Mouse (Mus musculus) liver, embryonic 14.5 days (tissue): ENCODE measurements at regions not wholly inside any gene's neighbourhood (a gene's known extent, or its start where the extent isn't known, plus 50 kb on each side); places are given as distances from the start of the nearest gene placed in this dataset.

Source experiments
- ATAC-seq: fragments of 200-750 bp; cut with Nextera tagmentation; 2 replicates; pipeline ENCODE4 v1.8.0; 2017; ENCODE audit warnings: moderate number of reproducible peaks, mild to moderate bottlenecking, moderate library complexity; ENCODE audit not compliant: insufficient read depth
- DNase-seq, 3 experiments: peaks; one replicate each; pipeline ENCODE4 v3.0.0-alpha.2; 2012 to 2013; ENCODE audit warnings: low read depth in 3 of 3, low spot score in 3 of 3
- H3K27ac ChIP-seq: fragments of 300-500 bp; sonication (generic); 2 replicates; pipeline ENCODE4 v1.5.1; 2014; ENCODE audit warnings: moderate library complexity, mild to moderate bottlenecking, control low read depth, inconsistent platforms
- H3K27me3 ChIP-seq: fragments of 300-500 bp; sonication (generic); 2 replicates; pipeline ENCODE4 v1.6.1; 2014; ENCODE audit warnings: mild to moderate bottlenecking, low read length, moderate library complexity; ENCODE audit not compliant: control insufficient read depth, insufficient read depth
- H3K36me3 ChIP-seq: fragments of 300-500 bp; sonication (generic); replicated peaks from 2 replicates; pipeline ENCODE4 v1.6.1; 2014; ENCODE audit warnings: low read depth; ENCODE audit not compliant: control insufficient read depth, insufficient read depth
- H3K4me1 ChIP-seq, 2 experiments: fragments of 200-500 bp in 1 of 2; fragments of 300-500 bp in 1 of 2; sonication (generic) in 1 of 2; replicated peaks; 2 replicates each; pipeline ENCODE4 v1.6.1; 2012 to 2014; ENCODE audit warnings: antibody characterized with exemption in 1 of 2, inconsistent platforms in 1 of 2, low read length in 1 of 2; ENCODE audit not compliant: control insufficient read depth in 2 of 2, insufficient read depth in 2 of 2
- H3K4me2 ChIP-seq: fragments of 300-500 bp; sonication (generic); 2 replicates; pipeline ENCODE4 v1.6.1; 2014; ENCODE audit warnings: low read depth, mild to moderate bottlenecking, control low read depth, moderate library complexity
- H3K4me3 ChIP-seq, 2 experiments: fragments of 200-500 bp in 1 of 2; fragments of 300-500 bp in 1 of 2; sonication (generic) in 1 of 2; 2 replicates each; pipeline ENCODE4 v1.5.1; 2012 to 2014; ENCODE audit warnings: low read depth in 2 of 2, low read length in 2 of 2, mild to moderate bottlenecking in 2 of 2, control low read depth in 1 of 2, inconsistent platforms in 1 of 2, moderate library complexity in 1 of 2; ENCODE audit not compliant: insufficient read depth in 1 of 2
- H3K9ac ChIP-seq: fragments of 300-500 bp; sonication (generic); replicated peaks from 2 replicates; pipeline ENCODE4 v1.6.1; 2014; ENCODE audit warnings: mild to moderate bottlenecking, control low read depth, moderate library complexity
- H3K9me3 ChIP-seq: fragments of 300-500 bp; sonication (generic); 2 replicates; pipeline ENCODE4 v1.6.1; 2016; ENCODE audit warnings: low read length, mixed read lengths; ENCODE audit not compliant: control insufficient read depth
- CTCF ChIP-seq: IDR thresholded peaks from 2 replicates; pipeline ENCODE4 v1.5.1; 2016; ENCODE audit warnings: antibody characterized with exemption, low read depth, control low read depth
- EP300 ChIP-seq: IDR thresholded peaks from 2 replicates; pipeline ENCODE4 v1.6.1; 2016; ENCODE audit warnings: antibody characterized with exemption, low read depth
- WGBS: fragments of 180-500 bp; shearing (Covaris S2); extraction: QIAGEN DNeasy Blood & Tissue Kit; methylation state at CpG from one replicate; pipeline ENCODE4 v1.1.7; 2014; ENCODE audit not compliant: insufficient replicate concordance; 5-methylcytosine and 5-hydroxymethylcytosine counted together

GRCm38 (mm10) chrX:166809165-166809564 is 223.6 kb upstream of the Egfl6 start:
- Histone ChIP-seq H3K9me3 (no peaks in the 10 kb centered on the region), H3K4me1 (no peaks in the 10 kb centered on the region), H3K4me3 (no peak overlapping the region), H3K4me2 (no peak overlapping the region), H3K9ac (no peak overlapping the region), H3K27me3 (no peaks in the 10 kb centered on the region), H3K36me3 (no peaks in the 10 kb centered on the region), H3K27ac (no peak overlapping the region)
- ATAC-seq (no peak), DNase-seq (no peak)
- TF ChIP-seq EP300 (no peak), CTCF (no peak)
- 54% methylated on average over 3 of the region's 3 CpGs for WGBS

DNA sequence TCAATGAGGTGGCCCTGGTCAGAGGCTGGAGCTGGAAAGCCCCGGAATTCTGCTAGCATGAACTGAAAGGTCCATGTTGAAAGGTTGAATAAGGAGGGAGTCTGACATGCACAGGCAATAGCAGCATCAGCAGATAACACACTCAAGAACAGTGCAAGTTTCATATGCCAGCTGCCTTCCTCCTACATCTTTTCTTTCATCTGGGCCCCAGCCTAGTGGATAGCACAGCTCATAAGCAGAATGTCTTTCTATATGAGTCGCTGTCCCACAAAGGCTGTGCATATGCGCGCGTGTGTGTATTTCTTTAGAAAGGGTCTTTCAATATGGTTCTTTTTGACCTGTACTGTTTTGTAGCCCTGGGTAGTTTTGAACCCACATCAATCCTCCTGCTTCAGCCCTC is 222.7 kb upstream of the Egfl6 start:
- DNase-seq (no peak), ATAC-seq (no peak)
- no peak for TF ChIP-seq CTCF
- no peak for TF ChIP-seq EP300
- no peak overlapping the region for H3K4me2 ChIP-seq
- no peak overlapping the region for H3K4me3 ChIP-seq
- no peaks in the 10 kb centered on the region for H3K9me3 ChIP-seq
- no peak overlapping the region for H3K27ac ChIP-seq
- H3K9ac ChIP-seq = no peak overlapping the region
- H3K27me3 ChIP-seq = no peaks in the 10 kb centered on the region
- no peaks in the 10 kb centered on the region for H3K4me1 ChIP-seq
- no peaks in the 10 kb centered on the region for H3K36me3 ChIP-seq
- 75% methylated on average over 5 of the region's 5 CpGs for WGBS

DNA sequence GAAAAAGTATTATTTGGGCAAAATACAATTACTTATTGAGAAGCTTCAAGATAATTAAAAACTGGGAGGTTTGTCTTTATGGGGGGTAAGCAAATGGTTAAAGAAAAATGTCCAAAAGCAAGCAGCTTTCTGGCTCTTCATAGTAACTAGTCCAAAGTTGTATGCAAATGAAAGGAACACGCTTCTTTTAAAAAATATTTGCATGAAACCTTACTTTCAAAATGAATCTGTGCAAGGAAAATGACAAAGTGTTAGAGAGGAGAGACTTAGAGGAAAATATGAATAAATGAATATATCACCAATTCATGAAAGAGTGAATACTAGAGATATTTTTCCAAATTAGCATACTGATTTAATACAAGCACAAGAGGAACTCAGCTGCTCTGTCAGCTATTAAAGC is 220.4 kb upstream of the Egfl6 start:
- Histone ChIP-seq H3K4me2 (no peak overlapping the region), H3K4me3 (no peak overlapping the region), H3K4me1 (no peaks in the 10 kb centered on the region), H3K27me3 (no peaks in the 10 kb centered on the region), H3K9me3 (no peaks in the 10 kb centered on the region), H3K36me3 (no peaks in the 10 kb centered on the region), H3K27ac (no peak overlapping the region), H3K9ac (no peak overlapping the region)
- TF ChIP-seq CTCF (no peak), EP300 (no peak)
- ATAC-seq (no peak), DNase-seq (no peak)
- 44% methylated on average over 1 of the region's 1 CpGs for WGBS

GRCm38 (mm10) chrX:166805480-166805879 is 220.0 kb upstream of the Egfl6 start:
- Histone ChIP-seq H3K36me3 (no peaks in the 10 kb centered on the region), H3K27me3 (no peaks in the 10 kb centered on the region), H3K27ac (no peak overlapping the region), H3K9ac (no peak overlapping the region), H3K9me3 (no peaks in the 10 kb centered on the region), H3K4me3 (no peak overlapping the region), H3K4me1 (no peaks in the 10 kb centered on the region), H3K4me2 (no peak overlapping the region)
- ATAC-seq = no peak
- no peak for DNase-seq
- WGBS = 59% methylated on average over 4 of the region's 4 CpGs
- TF ChIP-seq CTCF = no peak
- TF ChIP-seq EP300 = no peak

DNA sequence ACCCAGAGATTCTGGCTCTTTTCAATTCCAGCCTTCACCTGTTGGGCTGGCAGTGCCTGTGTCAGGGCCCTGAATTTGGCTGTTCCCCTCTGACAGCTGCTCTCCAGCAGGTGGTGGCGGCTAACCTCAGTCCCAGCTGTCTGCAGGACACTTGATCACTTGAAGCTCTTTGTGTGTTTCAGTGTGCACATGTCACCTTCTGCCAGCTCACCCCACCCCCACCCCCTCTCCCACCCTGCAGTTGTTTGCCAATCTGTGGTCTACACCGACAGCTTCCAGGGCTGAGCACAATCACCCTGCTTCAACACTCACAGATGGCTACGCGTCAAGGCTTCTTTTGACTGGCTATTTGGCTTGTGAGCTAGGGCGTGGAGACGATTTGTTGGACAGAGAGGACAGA is 217.7 kb upstream of the Egfl6 start:
- 55% methylated on average over 6 of the region's 6 CpGs for WGBS
- Histone ChIP-seq H3K27ac (no peak overlapping the region), H3K4me1 (no peaks in the 10 kb centered on the region)

More for the DNA sequence above, 217.7 kb upstream of the Egfl6 start:
- Histone ChIP-seq H3K27me3 (no peaks in the 10 kb centered on the region), H3K9me3 (no peaks in the 10 kb centered on the region), H3K4me3 (no peak overlapping the region), H3K9ac (no peak overlapping the region), H3K4me2 (no peak overlapping the region), H3K36me3 (no peaks in the 10 kb centered on the region)
- TF ChIP-seq CTCF (no peak), EP300 (no peak)
- ATAC-seq (no peak), DNase-seq (no peak)
